Mouse (Mus musculus) ES-E14 (cell line): ENCODE data around the gene Pdk1. TPM values are rescaled to one million over a fixed set of nuclear protein-coding genes. Genes with fewer than 3 reads are reported as not detected.

Experiments
- DNase-seq: peaks from one replicate; pipeline ENCODE4 v3.0.0-alpha.2; 2013; ENCODE audit warnings: low read depth, low spot score
- H3K27ac ChIP-seq: 2 replicates; pipeline ENCODE4 v1.5.1; 2012; ENCODE audit warnings: low read depth, mild to moderate bottlenecking, low read length, moderate library complexity, mixed read lengths; ENCODE audit not compliant: poor library complexity, insufficient read depth, severe bottlenecking
- H3K36me3 ChIP-seq: 2 replicates; pipeline ENCODE4 v1.6.1; 2012; ENCODE audit warnings: mild to moderate bottlenecking, low read length, moderate library complexity, mixed read lengths; ENCODE audit not compliant: control insufficient read depth, poor library complexity, insufficient read depth, severe bottlenecking
- H3K4me1 ChIP-seq, 2 experiments: fragments of 150-350 bp in 1 of 2; sonication (generic) in 1 of 2; 2 replicates each; pipeline ENCODE4 v1.6.1; 2012; ENCODE audit warnings: low read length in 2 of 2, mild to moderate bottlenecking in 1 of 2, mixed read lengths in 1 of 2; ENCODE audit not compliant: control insufficient read depth in 2 of 2, insufficient read depth in 2 of 2, poor library complexity in 1 of 2
- H3K4me3 ChIP-seq, 2 experiments: fragments of 150-350 bp in 1 of 2; sonication (generic) in 1 of 2; 2 replicates each; pipeline ENCODE4 v1.5.1; 2012; ENCODE audit warnings: low read length in 2 of 2, low read depth in 1 of 2, mild to moderate bottlenecking in 1 of 2, mixed read lengths in 1 of 2; ENCODE audit not compliant: insufficient read depth in 1 of 2, poor library complexity in 1 of 2, severe bottlenecking in 1 of 2
- H3K9ac ChIP-seq: 2 replicates; pipeline ENCODE4 v1.6.1; 2012; ENCODE audit warnings: low read depth, mild to moderate bottlenecking, low read length, mixed read lengths; ENCODE audit not compliant: poor library complexity, insufficient read depth, severe bottlenecking
- H3K9me3 ChIP-seq: fragments of 150-350 bp; sonication (generic); 2 replicates; pipeline ENCODE4 v1.6.1; 2012; ENCODE audit warnings: low read depth, mild to moderate bottlenecking, low read length; ENCODE audit not compliant: control insufficient read depth, insufficient read depth
- CHD2 ChIP-seq: IDR thresholded peaks from 2 replicates; pipeline ENCODE4 v1.6.1; 2014; ENCODE audit warnings: mild to moderate bottlenecking, low read depth, low read length, inconsistent platforms
- HCFC1 ChIP-seq: IDR thresholded peaks from 2 replicates; pipeline ENCODE4 v1.6.1; 2012; ENCODE audit warnings: low read length, inconsistent platforms, borderline replicate concordance; ENCODE audit not compliant: insufficient read depth
- MAFK ChIP-seq: IDR thresholded peaks from 2 replicates; pipeline ENCODE4 v1.6.1; 2014; ENCODE audit warnings: mild to moderate bottlenecking, low read depth, low read length, inconsistent platforms; ENCODE audit not compliant: insufficient read depth
- ZC3H11A ChIP-seq: IDR thresholded peaks from 2 replicates; pipeline ENCODE4 v1.6.1; 2012; ENCODE audit warnings: low read depth, mild to moderate bottlenecking, inconsistent platforms, low read length, borderline replicate concordance
- ZNF384 ChIP-seq: IDR thresholded peaks from 2 replicates; pipeline ENCODE4 v1.6.1; 2012; ENCODE audit warnings: low read depth, low read length, inconsistent platforms
- in situ Hi-C, 2 experiments: fragments of 600-800 bp; cut with MboI; formaldehyde crosslinking; loops; one replicate each; pipeline ENCODE4 v1.15.1; 2025; ENCODE audit warnings: low sequenced_read_pairs in 2 of 2, inconsistent platforms in 1 of 2; ENCODE audit not compliant: unreplicated experiment in 2 of 2
- total RNA-seq: library from RNA; depleted of rRNA; stranded (reverse); fragments of 300-350 nt; gene quantifications from 2 replicates; pipeline ENCODE4 v1.2.3, GENCODE M21; 2012

Pdk1 gene
- total RNA-seq, 1 experiment, result 54.9 TPM

GRCm38 (mm10) chr2:71873474-71874322, 674 bp downstream of the Pdk1 start:
- H3K4me1 ChIP-seq, result peaks cover 11 to 16% of the 10 kb centered on the region in 2 experiments
- in situ Hi-C loops, result no loop called here
- peaks cover 17% of the 10 kb centered on the region; the same call in 1 of the 2 replicates for H3K36me3 ChIP-seq
- H3K9ac ChIP-seq, result peak overlapping the region; percentile 95
- peak overlapping the region; percentile 87 for H3K27ac ChIP-seq
- peak; percentile 21 for DNase-seq
- H3K9me3 ChIP-seq, result no peaks in the 10 kb centered on the region
- peak overlapping the region; percentile 93 to 94 for H3K4me3 ChIP-seq
- no peak for TF ChIP-seq CHD2
- TF ChIP-seq ZNF384, result peak; percentile 67; the same call in 1 of the 2 replicates

- no peak overlapping the region; the same call in 1 of the 2 replicates for H3K27ac ChIP-seq
- no peaks in the 10 kb centered on the region for H3K9me3 ChIP-seq
- no peak for DNase-seq
- H3K36me3 ChIP-seq, result peaks cover 18% of the 10 kb centered on the region; the same call in 1 of the 2 replicates
- TF ChIP-seq MAFK (no peak), ZNF384 (no peak)
- peaks cover 11 to 18% of the 10 kb centered on the region in 2 experiments for H3K4me1 ChIP-seq
- H3K9ac ChIP-seq, result peak overlapping the region; percentile 95
- H3K4me3 ChIP-seq, result peak overlapping the region; percentile 93 to 94
- in situ Hi-C loops, result no loop called here
These were observed 1.4 kb downstream of the Pdk1 start for GRCm38 (mm10) chr2:71874422-71874821.

- Histone ChIP-seq H3K9me3 (no peaks in the 10 kb centered on the region), H3K9ac (peak overlapping the region; percentile 73; the same call in 1 of the 2 replicates), H3K36me3 (peaks cover 21% of the 10 kb centered on the region; the same call in 1 of the 2 replicates), H3K4me1 (peaks cover 11 to 18% of the 10 kb centered on the region in 2 experiments), H3K27ac (no peak overlapping the region), H3K4me3 (peak overlapping the region; percentile 93 to 94)
- in situ Hi-C loops, result no loop called here
- DNase-seq, result no peak
- TF ChIP-seq CHD2 (no peak), ZNF384 (no peak), MAFK (no peak)
These were observed 1.8 kb downstream of the Pdk1 start for GRCm38 (mm10) chr2:71874836-71875235.

GRCm38 (mm10) chr2:71877865-71878264, 4.8 kb downstream of the Pdk1 start:
- H3K27ac ChIP-seq, result no peak overlapping the region
- peaks cover 6 to 9% of the 10 kb centered on the region in 2 experiments for H3K4me1 ChIP-seq
- no peaks in the 10 kb centered on the region for H3K9me3 ChIP-seq
- DNase-seq, result no peak
- H3K9ac ChIP-seq, result no peak overlapping the region
- TF ChIP-seq ZC3H11A (no peak), ZNF384 (no peak), HCFC1 (no peak), CHD2 (no peak), MAFK (no peak)
- H3K4me3 ChIP-seq, result no peak overlapping the region
- peaks cover 33% of the 10 kb centered on the region for H3K36me3 ChIP-seq
- in situ Hi-C loops, result no loop called here

GRCm38 (mm10) chr2:71878441-71878840, 5.4 kb downstream of the Pdk1 start:
- Histone ChIP-seq H3K36me3 (peaks cover 38% of the 10 kb centered on the region), H3K4me1 (peaks cover 6 to 9% of the 10 kb centered on the region in 2 experiments), H3K27ac (no peak overlapping the region), H3K4me3 (no peak overlapping the region), H3K9me3 (no peaks in the 10 kb centered on the region), H3K9ac (no peak overlapping the region)
- DNase-seq, result no peak
- TF ChIP-seq ZNF384 (no peak), HCFC1 (no peak), CHD2 (no peak), MAFK (no peak), ZC3H11A (no peak)
- in situ Hi-C loops, result no loop called here
